Mouse (Mus musculus) heart, postnatal 36 days (tissue): ENCODE data around the gene Nfkbie. TPM values are rescaled to one million over a fixed set of nuclear protein-coding genes. Genes with fewer than 3 reads are reported as not detected.

Experiments used
- DNase-seq, 2 experiments: peaks; one replicate each; pipeline ENCODE4 v3.0.0; 2021 to 2022
- intact Hi-C: fragments of 180-260 bp; cut with DNase I; formaldehyde crosslinking; loops from one replicate; pipeline ENCODE4 v1.15.1; 2025
- total RNA-seq, 2 experiments: library from RNA; stranded (reverse); gene quantifications; 2 replicates each; pipeline ENCODE4 v1.2.3; 2021

Nfkbie gene
- total RNA-seq, 2 experiments from 2014 or later, result 1.4 to 1.5 TPM

GRCm38 (mm10) chr17:45557998-45558862 is 2.7 kb downstream of the Nfkbie start:
- DNase-seq, result no peak
- intact Hi-C loops, result no loop called here

DNA sequence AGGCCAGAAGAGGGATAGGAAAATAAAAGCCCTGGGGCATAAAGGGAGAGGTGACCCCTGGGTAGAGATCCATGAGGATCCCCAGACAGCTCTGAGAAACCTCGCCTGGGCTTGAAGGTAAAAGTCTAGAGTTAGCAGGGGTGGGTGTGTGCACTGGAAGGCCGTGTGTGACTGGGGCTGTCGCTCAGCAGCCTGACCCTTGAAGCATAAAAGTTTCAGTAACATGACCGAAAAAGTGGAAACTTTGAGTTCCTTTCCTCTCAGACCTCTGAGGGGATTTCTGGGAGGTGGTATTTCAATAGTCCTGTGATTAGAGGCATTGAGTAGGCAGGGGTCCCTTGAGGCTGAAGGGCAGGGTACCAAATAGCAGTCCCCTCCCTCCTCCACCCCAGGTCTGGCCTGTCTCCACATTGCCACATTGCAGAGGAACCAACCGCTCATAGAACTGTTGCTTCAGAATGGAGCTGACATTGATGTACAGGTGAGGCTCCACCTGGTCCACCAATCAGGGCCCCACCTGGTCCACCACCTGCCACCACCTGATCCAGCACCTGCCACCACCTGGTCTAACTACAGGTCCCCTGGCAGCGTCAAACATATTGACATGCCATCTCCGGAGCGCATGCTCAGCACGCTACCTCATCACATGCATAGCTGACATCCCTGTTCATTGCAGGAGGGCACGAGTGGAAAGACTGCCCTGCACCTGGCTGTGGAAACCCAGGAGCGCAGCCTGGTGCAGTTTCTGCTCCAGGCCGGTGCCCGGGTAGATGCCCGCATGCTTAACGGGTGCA is 4.4 kb downstream of the Nfkbie start:
- intact Hi-C loops, result loop anchor here (10.0 kb wide), 1 partner anchor 605 kb away; the partner anchor contains the start of gene Gtpbp2
- DNase-seq, result no peak

DNA sequence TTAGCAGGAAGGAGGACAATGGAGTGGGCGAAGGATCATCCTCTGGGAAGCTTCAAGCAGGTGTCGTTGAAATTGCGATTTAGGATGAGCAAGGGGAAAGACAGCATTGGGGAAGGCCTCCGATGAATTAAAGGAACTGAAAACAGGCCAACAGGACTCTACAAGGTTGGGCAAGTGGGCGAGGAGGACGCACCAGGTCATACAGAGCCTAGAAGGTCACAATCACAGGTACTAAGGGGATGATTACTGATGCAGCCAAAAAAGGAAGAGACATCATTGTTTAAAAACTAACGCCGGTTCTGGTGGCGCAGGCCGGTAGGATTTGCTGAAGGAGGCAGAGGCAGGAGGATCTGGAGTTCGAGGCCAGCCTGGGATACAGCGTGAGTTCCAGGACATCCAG is 7.7 kb downstream of the Nfkbie start:
- intact Hi-C loops, result loop anchor here (10.0 kb wide), 1 partner anchor 602 kb away; the partner anchor contains the start of gene Gtpbp2
- DNase-seq, result no peak

- DNase-seq, result peak; percentile 94 to 96
- intact Hi-C loops, result loop anchor here (10.0 kb wide), 1 partner anchor 601 kb away; the partner anchor contains the start of gene Gtpbp2
Measured at GRCm38 (mm10) chr17:45563655-45564530, 8.4 kb downstream of the Nfkbie start, which contains the start of gene Slc35b2. Gene Slc35b2 (plus strand): TSS chr17:45563874.

- no peak for DNase-seq
- intact Hi-C loops, result loop anchor here (10.0 kb wide), 1 partner anchor 600 kb away; the partner anchor contains the start of gene Gtpbp2
Measured at GRCm38 (mm10) chr17:45564531-45565084, 9.1 kb downstream of the Nfkbie start.

DNA sequence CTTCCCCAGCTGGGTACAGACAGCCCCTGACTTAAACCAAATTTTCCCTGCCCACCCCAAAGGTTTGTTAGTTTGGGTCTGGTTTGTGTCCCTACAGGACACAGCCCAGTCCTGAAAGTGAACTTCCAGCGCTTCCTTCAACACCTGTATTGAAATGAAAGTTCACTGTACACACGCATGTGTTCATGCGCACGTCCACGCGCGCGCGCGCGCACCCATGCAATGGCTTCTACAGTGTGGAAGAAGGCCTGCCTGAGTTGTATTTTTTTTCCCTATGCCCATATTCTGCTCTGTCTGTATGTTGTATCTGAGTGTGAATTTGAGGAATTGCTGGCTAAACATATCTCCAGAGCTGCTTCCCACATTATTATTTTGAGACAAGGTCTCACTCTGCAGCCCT is 9.6 kb downstream of the Nfkbie start:
- no peak for DNase-seq
- intact Hi-C loops, result loop anchor here (10.0 kb wide), 1 partner anchor 600 kb away; the partner anchor contains the start of gene Gtpbp2

DNA sequence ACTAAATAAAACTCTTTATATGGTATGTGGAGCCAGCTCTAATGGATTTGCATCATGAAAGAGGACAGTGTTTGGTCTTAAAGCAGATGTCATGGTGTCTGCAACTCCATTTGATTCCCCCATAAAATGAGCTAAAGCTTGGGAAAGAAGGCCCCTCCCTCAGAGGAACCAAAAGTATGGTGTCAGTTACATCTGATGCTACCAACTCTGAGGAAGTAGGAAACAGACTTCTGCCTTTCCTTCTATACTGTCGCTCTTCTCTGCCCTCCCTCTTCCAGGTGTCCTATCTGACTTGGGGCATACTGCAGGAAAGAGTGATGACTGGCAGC is 10.5 kb downstream of the Nfkbie start:
- intact Hi-C loops, result loop anchor here (10.0 kb wide), 1 partner anchor 599 kb away; the partner anchor contains the start of gene Gtpbp2
- DNase-seq, result no peak

GRCm38 (mm10) chr17:45566360-45567161 is 11.1 kb downstream of the Nfkbie start:
- no peak for DNase-seq
- intact Hi-C loops, result loop anchor here (10.0 kb wide), 1 partner anchor 598 kb away; the partner anchor contains the start of gene Gtpbp2

GRCm38 (mm10) chr17:45567162-45567601 is 11.7 kb downstream of the Nfkbie start:
- no peak for DNase-seq
- intact Hi-C loops, result loop anchor here (10.0 kb wide), 1 partner anchor 598 kb away; the partner anchor contains the start of gene Gtpbp2

DNA sequence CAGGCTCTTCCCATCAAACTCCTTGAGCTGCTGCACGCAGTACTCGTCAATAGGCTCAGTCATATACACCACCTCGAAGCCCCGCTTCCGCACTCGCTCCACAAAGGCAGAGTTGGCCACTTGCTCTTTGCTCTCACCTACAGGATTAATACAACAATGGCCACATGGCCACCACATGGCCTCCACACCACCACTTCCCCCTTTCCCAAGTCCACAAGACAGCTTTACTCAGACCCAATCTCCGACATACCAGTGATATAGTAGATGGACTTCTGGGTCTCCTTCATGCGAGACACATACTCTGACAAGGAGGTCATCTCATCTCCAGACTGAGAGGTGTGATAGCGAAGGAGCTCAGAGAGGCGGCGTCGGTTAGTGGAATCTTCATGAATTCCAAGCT is 13.5 kb downstream of the Nfkbie start:
- DNase-seq, result no peak
- intact Hi-C loops, result loop anchor here (10.0 kb wide), 1 partner anchor 596 kb away; the partner anchor contains the start of gene Gtpbp2

DNA sequence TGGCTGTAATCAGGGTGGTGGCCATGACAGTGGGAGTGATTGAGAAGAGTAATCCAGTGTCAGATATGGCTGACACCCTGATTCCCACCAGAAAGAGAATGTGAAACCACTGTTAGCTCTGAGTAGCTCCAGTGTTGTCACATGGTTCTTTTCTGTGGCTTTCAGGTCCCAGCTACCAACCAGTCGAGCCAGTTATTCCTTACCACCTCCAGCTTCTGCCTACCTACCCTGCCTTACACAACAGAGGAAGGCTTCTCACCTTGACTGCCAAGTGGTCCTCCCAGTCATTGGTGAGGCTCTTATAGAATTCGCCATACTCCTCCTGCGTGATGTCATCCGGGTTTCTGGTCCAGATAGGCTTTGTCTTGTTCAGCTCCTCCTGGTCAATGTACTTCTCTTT is 14.5 kb downstream of the Nfkbie start:
- no peak for DNase-seq
- intact Hi-C loops, result loop anchor here (5.0 to 10.0 kb wide), 2 partner anchors 595 to 632 kb away; partner anchors contain the start of genes Gtpbp2, Polh and Xpo5

DNA sequence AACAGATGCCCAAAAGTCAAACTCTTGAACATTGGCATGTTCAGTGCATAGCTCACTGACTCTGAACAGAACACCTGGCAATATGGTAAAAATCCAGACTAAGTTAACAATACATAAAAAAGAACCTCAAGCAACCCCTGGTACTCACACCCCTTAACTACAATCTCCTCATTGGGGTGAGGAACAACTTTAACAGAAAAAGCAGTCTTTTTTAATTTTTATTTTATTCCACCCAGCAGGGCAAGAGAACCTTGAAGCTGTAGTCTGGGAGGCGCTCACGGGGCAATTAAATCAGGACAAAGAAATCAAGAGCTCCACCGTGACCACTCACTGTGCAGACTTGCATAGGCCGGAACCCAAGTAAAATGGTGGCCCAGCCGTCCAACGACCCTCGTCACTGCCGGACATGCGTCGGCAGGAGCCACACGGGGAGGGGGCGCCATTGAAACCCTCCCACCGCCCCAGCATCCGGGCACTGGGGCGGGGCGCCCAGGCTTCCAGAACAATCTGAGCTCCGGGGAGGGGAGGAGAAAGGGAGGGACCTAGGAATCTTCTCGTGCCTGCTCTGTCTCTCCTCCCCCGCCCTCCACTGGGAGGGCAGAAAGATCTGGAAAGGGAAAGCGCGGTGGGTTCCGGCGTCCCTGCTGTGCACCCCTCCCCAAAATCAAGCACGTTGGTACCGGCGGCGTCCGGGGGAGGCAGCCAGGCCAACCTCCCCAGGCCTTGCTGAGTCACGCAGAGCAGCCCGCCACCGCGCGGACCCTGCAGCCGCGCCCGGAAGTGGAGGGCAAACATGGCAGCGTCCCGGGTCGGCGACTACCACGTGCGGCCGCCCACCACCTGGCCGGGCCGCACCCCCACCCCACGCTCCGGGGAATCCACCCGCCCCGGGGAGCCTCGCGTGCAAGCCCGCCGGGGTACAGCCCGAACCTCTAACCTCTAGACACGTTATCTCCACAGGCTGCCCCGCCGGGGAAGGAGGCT is 16.9 kb downstream of the Nfkbie start:
- intact Hi-C loops, result loop anchor here (5.0 kb wide), 1 partner anchor 630 kb away; the partner anchor contains the start of genes Polh and Xpo5
- DNase-seq, result peak; percentile 80 to 83

DNA sequence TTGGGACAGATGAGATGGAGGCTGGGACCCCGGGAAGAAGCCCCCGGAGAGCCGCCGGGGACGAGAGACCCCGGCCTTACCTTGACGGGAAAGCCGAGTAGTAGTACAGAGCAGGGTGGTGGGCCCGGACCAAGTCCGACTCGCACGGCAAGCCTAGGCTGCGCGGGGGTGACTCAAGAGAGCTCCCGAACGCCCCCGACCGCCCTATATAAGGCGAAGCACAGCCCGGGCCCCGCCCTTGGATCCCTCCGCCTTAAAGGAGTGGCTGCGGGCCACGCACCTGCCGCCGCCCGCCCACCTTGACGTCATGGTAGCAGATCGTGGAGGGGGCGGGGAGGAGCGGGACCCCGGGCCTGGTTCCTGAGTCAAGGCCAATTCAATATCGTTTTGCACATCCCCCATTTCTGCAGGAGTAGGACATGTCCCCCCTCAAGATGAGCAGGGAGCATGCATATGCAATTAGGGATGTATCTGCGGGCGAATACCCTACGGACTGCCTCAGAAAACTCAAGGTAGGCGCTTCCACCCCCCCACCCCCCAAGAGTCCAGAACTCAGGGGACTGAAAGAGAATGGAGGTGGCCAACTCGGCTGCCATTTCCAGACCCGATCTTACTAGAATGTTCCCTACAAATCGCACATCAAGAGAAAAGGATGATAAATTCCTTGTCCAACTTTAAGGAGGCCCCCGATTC is 17.7 kb downstream of the Nfkbie start, which contains the start of gene Hsp90ab1:
Gene Hsp90ab1 (minus strand): TSS at position 185 of the 693 bp plus-strand sequence.
- peak; percentile 99 for DNase-seq
- intact Hi-C loops, result loop anchor here (5.0 kb wide), 1 partner anchor 629 kb away; the partner anchor contains the start of genes Polh and Xpo5

DNA sequence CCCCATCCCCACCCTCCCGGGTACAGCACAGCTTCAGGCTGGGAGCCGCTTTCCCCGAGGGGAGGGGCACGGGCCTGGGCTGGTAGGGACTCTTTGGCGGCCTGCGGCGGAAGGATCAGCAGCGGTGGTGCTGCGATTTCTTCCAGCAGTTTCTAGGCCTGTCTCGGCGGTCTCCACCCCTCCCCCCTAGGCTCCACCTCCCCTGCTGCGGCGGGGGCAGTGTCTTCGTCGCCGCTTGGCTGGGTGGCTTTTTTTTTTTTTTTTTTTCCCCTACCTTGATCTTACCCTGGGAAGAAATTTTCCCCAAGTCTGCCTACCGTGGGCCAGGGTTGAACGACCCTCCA is 18.2 kb downstream of the Nfkbie start:
- intact Hi-C loops, result loop anchor here (5.0 kb wide), 1 partner anchor 629 kb away; the partner anchor contains the start of genes Polh and Xpo5
- peak; percentile 97 to 98 for DNase-seq

DNA sequence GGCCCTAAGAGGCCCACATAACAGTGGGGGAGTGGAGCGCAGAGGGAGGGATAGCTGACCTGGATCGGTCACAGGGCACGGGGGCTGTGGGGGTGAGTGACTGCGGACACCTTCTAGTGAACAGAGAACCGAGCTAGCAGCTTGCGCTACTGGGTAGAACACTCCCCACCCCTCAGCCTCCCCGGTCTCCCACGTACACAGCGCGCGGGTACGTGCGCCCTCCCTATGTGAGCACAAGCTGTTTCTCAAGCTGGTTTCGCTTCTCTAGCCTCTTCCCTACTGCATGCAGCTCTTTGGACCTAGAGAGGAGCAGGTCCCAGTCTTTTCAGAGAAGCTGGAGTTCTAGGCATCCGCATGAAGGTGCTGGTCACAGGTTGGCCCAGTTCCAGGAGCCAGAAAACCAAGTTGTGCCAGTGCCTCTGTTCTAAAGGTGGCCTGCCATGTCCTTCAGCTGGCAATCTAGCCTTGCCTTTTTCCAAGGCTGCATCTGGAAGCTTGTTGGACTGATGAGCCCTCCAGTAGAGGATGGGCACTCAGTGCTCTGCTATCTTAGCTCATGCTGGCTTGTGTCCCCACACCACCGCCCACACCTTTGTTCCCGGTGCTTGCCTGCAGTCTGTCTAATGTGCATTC is 18.7 kb downstream of the Nfkbie start:
- DNase-seq, result peak; percentile 71 to 83
- intact Hi-C loops, result loop anchor here (5.0 kb wide), 1 partner anchor 628 kb away; the partner anchor contains the start of genes Polh and Xpo5
